Mouse (Mus musculus): Measurements from ENCODE around the gene March10.

DNA sequence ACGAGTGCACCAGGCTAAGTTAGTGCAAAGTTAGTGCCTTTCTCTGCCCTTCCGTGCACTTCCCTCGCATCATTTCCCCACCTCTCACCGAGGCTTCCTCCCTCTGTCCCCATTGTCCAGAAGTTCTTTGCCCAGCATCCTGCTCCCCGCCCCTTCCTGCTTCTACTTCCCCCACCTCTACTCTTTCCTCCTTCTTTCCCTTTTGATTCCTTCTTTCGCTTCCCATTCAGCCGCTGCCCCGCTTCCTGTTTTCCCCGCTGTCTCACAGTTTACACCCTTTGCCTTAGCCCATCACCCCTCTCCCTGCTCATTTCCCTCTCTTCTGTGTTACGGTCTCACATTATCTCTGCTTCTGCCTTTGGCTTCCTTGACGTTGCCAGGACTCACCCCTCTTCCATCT lies 49.8 kb upstream of the March10 start:
- TF ChIP-seq POLR2A (IDR thresholded peaks at IDR 0.05; ENCODE audit: insufficient read depth, low read depth, low read length) (no peak), CTCF (IDR thresholded peaks at IDR 0.05; ENCODE audit: insufficient read depth, low read depth, low read length) (no peak)

Measured in olfactory bulb, adult 2 months (tissue).